Mouse (Mus musculus) megakaryocyte, adult 5-6 weeks (primary cell): ENCODE results near the gene Cdca3. TPM values are rescaled to one million over a fixed set of nuclear protein-coding genes. Genes with fewer than 3 reads are reported as not detected.
"Not testable (repeated sequence)": the region's sequence is repeated elsewhere in the genome, so short reads cannot be mapped to it uniquely, and the experiment has no call there.

Experiments
- ATAC-seq: 2 replicates; pipeline ENCODE4 v1.8.0; 2016; ENCODE audit warnings: mild to moderate bottlenecking, inconsistent platforms; ENCODE audit not compliant: poor library complexity, severe bottlenecking
- total RNA-seq, 2 experiments: library from RNA; stranded (forward) in 1 of 2; stranded (reverse) in 1 of 2; fragments of 153-499, 151-499 nt in 1 of 2; fragments of 221-1000, 200-1000 nt in 1 of 2; gene quantifications; 2 replicates each; pipeline versions ENCODE4 v1.2.3 to v1.2.4; 2015 to 2017

Gene Cdca3
- total RNA-seq, 2 experiments from 2014 or later: 180 to 185 TPM

- peak; percentile 65 for ATAC-seq
These were observed 703 bp downstream of the Cdca3 start for GRCm38 (mm10) chr6:124829799-124830700.

GRCm38 (mm10) chr6:124831199-124831598 is 1.9 kb downstream of the Cdca3 start:
- ATAC-seq: not testable (repeated sequence)

GRCm38 (mm10) chr6:124831649-124832048 is 2.3 kb downstream of the Cdca3 start:
- ATAC-seq: no peak

GRCm38 (mm10) chr6:124834512-124835081 is 5.2 kb downstream of the Cdca3 start:
- ATAC-seq: no peak

GRCm38 (mm10) chr6:124835531-124835930 is 6.2 kb downstream of the Cdca3 start:
- no peak for ATAC-seq

GRCm38 (mm10) chr6:124836411-124836810 is 7.1 kb downstream of the Cdca3 start:
- ATAC-seq: no peak

GRCm38 (mm10) chr6:124839805-124840204 is 10.5 kb downstream of the Cdca3 start:
- ATAC-seq: no peak

GRCm38 (mm10) chr6:124840241-124841167 is 11.2 kb downstream of the Cdca3 start, which contains the start of gene Gnb3:
Gene Gnb3, minus strand, starts transcription at chr6:124840275.
- 0 out of 2 replicates have a peak, but pooled peaks have one; percentile 27 for ATAC-seq

- peak; percentile 98 for ATAC-seq
These were observed 18.0 kb downstream of the Cdca3 start for GRCm38 (mm10) chr6:124847305-124847704.

GRCm38 (mm10) chr6:124850535-124850934 is 21.2 kb downstream of the Cdca3 start:
- ATAC-seq: no peak

- ATAC-seq: no peak
These were observed 25.3 kb downstream of the Cdca3 start for GRCm38 (mm10) chr6:124854647-124855046.

GRCm38 (mm10) chr6:124856321-124856720 is 27.0 kb downstream of the Cdca3 start:
- ATAC-seq: no peak

GRCm38 (mm10) chr6:124856916-124857839 is 27.8 kb downstream of the Cdca3 start, which contains the start of gene P3h3:
Gene P3h3, minus strand, starts transcription at chr6:124857752.
- peak; percentile 86 for ATAC-seq

- no peak for ATAC-seq
These were observed 28.6 kb downstream of the Cdca3 start for GRCm38 (mm10) chr6:124857840-124858530.

- no peak for ATAC-seq
These were observed 29.4 kb downstream of the Cdca3 start for GRCm38 (mm10) chr6:124858561-124859318.

GRCm38 (mm10) chr6:124859725-124860124 is 30.4 kb downstream of the Cdca3 start:
- ATAC-seq: peak; percentile 67

GRCm38 (mm10) chr6:124860511-124860910 is 31.2 kb downstream of the Cdca3 start:
- no peak for ATAC-seq

GRCm38 (mm10) chr6:124861266-124861665 is 31.9 kb downstream of the Cdca3 start:
- no peak for ATAC-seq
